Mouse (Mus musculus): Measurements from ENCODE around the gene Meiob.

The Meiob gene

DNA sequence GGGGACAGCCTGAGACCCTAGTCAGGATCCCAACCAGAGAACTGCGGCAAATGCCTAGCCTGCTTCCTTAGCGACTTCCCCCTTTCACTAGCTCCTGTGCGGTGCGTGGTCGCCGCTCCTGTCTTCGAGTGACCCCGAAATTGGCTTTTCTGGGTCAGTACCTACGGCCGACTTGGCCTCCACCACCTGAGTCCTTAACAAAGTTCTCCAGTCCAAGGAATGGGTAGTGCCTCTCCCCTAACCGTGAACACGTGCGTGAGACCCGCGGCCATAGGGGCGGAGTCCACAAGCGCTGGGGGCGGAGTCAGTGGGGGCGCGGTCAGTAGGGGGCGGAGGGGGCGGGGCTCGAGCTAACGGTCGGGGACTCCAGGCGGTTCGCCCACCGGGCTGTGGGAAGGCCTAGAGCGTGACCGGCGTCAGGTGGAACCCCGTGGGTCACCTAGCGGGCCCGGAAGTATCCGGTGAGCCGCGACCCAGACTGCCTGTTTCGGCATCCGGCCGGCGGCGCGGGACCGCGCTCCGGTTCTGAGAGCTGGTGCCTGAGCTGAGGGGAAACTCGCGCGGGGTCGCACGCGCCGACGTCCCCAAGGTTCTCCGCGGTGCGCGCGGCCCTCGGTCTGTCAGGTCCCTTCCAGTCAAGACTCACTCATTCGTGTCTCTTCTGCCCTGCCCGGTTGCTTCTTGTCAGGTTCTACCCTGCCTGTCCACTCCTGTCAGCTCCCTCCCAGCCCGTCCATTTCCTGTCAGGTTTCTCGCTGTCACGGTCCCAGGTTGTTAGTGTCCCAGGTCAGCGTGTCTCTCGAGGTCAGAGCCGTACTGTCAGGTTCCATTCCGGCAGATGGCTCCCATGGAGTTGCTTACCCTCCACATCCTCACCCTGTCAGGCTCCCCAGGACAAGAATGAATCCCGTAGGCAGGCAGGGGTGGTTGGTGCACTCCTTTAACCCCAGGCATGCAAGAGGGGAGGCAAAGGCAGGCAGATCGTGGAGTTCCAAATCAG is at the start of gene Meiob:
Gene Meiob, plus strand, starts transcription at position 338 of the 1,000 bp plus-strand sequence.
- no peak for DNase-seq (ENCODE audit: low spot score in 2 of 2)

DNA sequence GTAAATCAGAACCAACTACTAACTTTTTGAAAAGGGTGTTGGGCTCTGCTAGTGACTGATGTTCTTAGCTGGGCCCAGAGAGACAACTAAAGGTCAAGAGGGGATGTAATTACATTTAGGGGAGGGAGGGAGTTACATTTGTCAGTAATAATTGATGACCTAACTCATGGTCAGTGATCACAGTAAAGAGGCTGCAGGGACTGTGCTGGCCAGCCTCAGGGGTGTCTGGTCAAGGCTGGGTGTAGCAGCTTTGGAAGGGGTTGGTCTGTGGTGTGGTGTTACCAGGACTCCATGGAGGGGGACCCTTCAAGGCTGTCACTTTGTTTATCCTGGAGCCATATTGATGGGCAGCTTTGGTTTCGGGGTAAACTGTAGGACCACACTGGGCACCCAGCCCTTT is 46.7 kb upstream of the Meiob start:
- no peak for DNase-seq (ENCODE audit: low spot score in 2 of 2)

DNA sequence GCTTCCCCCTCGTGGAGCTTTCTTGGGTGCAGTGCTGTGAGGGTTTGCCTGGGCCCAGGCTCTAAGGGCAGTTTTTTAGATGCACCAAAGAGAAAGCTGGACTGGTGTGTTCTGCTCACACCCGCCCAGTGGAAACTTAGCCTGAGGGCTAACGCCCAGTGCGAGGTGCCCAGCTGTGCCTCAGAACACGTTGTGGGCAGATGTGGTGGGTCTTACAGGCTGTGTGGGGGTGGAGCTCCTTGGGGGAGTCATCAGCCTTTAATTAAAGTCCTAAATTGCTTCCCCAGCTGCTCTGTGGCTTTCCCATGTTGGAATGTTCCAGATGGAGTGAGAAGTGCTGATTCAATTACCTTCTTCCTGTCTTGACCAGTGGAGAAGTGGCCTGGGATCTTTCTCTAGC is 43.0 kb upstream of the Meiob start:
- DNase-seq (ENCODE audit: low spot score in 2 of 2), result no peak

DNA sequence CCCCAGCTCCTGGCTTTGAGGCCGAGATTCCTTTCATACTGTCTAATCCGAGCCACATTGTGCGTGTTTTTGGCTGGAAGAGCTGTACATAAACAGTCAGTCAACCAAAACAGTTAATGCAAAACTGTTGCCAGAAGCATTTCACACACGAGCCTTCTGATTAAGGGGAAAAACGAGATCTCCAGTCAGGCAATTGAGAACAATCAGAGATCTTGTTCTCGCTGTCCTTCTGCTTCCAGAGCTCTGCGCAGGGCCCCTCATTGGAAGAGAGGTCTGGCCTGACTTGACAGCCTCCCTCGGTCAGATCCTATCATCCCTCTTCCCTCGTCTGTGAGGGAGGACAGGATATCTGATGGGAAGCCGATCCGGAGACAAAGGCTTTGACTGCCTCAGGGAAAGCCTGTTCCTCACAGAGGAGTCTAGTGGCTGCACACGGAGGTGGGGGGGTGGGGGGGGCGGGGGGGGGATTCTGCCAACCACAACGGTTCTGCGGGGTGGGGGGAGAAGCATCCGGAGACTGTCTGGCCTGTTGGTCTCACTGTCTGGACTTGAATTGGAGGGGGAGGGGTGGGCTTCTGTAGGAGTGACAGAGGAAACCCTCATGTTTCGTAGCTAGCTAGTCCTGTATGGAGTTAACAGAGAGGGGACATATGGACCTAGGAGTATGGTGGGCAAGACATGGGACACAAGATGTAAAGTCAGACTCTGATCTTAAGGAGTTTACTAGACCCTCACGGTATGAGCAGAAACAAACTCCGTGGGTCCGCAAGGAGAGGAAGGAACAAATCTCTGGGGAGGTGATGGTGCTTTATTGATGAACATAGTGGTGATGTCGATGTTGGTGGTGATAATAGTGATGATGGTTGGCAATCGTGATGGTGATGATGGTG is 38.8 kb upstream of the Meiob start:
- no peak for DNase-seq (ENCODE audit: low spot score in 2 of 2)

DNA sequence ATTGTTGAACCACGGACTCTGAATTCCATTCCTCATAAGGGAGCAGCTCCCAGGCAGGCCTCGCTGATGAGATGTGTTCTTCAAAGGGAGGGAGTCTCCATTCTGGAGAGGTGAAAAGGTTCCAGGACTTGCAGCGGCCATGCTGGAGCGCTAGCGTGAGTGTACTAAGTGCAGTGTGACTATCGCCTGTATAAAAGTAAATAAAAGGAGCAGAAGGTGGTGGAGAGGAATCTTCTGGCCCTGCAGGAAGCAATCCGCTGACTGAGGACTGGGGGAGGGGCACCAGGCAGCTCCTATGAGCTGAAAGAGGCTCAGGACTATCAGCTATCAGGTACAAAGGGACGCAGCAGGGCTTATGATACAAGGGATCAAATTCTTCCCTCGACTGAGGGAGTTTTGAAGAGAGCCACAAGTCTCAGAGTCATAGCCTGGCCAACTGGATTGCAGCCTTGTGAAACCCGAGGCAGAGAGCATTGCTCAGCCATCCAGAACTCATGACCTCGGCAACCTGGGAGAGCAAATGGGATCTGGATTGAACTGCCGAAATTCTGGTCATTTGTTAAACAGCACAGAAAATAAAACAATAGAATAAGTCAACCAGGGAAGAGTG is 37.7 kb upstream of the Meiob start:
- no peak for DNase-seq (ENCODE audit: low spot score in 2 of 2)

DNA sequence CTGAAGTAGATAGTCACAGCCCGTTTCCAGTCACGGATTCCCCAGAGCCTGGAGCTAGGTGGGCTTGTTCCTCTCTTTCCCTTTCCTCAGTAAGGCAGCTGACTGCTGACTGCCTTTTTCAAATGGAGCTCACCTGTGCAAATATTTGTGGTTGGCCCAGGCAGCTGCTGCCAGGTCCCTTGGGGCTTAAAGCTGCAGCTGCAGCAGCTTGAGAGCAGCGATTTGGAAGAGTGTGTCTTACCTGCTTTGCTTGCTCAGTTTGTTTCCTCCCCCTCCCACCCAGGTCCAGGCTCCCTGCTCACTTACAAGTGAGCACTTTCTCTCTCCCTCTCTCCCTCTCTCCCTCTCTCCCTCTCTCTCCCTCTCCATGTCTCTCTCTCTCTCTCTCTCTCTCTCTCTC is 34.9 kb upstream of the Meiob start:
- no peak for DNase-seq (ENCODE audit: low spot score in 2 of 2)

DNA sequence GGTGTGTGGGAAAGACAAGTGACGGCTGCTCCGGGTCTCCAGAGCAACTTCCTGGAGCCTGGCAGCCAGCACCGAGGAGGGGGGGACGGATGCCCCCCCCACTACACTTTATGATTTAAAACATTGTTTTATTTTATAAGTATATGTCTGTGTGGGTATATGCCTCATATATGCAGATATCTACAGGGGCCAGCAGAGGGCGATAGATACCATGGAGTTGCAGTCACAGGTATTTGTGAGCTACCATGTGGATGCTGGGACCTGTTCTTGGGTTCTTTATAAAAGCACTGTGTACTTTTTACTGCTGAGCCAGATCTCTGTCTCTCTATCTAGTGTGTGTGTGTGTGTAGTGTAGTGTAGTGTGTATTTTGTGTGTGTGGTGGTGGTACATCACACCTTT is 30.8 kb upstream of the Meiob start:
- DNase-seq (ENCODE audit: low spot score in 2 of 2), result no peak

DNA sequence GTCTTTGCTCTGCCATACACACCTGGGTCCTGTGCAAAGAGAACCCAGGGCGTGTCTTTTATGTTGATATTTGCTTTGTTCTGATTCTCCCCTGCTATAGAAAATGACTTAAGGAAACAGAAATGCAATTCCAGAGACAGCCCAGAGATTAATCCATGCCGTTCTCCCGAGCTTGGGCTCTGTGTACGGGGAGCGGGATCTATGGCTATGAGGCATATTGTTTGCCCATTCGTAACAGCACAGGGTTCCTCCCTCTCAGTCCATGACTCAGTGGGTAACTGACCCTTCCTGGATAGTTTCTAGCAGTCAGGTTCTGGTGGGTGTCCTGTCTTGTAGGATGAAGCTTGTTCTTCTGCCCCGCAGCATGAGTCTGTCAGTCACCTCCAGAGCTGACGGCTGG is 28.9 kb upstream of the Meiob start:
- DNase-seq (ENCODE audit: low spot score in 2 of 2), result no peak

DNA sequence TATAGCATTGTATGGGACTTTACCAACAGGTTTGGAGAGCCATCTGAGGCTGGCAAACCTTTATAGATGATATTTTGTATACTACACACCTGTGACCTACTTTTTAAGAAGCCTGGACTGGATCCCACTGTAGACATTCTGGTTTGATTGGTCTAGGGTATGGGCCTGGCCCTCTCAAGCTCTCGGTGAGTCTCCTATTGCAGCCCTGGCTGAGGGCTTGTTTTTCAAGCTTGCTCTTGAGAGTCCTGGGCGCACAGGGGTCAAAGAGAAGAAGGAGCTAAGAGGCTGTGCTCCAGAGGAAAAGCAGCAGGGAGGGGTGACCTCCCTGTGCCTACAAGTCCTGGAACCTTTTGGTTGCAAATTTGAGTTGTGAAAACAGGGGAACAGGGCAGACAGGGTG is 27.0 kb upstream of the Meiob start:
- no peak for DNase-seq (ENCODE audit: low spot score in 2 of 2)

DNA sequence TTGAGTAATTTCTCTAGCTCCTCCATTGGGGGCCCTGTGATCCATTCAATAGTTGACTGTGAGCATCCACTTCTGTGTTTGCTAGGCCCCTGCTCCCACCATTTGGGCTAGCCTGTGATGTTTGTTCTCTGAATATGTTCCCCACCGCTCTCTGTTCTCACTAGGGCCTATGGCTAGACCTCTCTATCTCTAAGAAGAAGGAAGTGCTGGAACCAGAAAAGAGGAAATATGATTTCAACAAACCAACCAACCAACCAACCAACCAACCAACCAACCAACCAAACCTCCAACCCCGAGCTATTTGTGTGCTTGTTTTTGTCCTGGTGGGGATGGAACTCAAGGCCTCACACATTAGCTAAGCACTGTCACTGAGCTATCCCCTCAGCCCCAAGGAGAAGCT is 23.3 kb upstream of the Meiob start:
- no peak for DNase-seq (ENCODE audit: low spot score in 2 of 2)

DNA sequence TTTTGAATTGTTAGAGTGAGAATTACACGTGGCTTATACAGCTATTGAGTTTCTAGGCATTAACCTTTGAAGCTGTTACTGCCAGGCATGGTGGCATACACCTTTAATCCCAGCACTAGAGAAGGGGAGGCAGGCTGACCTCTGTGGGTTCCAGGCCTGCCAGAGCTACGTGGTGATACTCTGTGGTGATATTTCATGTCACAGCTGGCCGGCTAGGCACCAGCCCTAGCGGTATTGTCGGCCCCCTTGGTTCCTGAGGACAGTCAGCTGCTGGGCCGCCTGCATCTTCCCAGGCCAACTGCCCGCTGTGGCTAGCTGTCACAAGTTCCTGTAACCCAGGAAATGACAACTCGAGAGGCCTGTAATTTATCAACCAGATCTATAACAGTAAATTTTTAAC is 11.9 kb upstream of the Meiob start:
- DNase-seq (ENCODE audit: low spot score in 2 of 2), result no peak

DNA sequence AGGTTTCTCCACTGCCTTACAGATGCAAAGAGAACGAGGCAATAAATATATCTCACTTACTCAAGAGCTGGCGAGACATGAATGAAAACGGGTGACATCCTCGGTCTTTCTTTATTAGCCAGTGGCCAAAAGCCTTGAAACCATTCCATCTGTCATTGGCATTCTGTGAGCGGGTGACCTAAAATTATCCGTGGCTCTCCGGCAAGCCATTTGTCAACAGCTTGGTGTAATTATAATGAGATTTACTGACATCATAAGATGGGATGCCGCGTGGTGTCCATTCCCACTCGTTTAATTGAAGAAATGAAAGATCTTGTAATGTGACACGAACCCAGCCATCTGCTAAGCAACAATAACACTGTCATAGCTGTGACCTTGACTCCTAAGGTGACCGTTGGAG is 9.3 kb upstream of the Meiob start:
- no peak for DNase-seq (ENCODE audit: low spot score in 2 of 2)

DNA sequence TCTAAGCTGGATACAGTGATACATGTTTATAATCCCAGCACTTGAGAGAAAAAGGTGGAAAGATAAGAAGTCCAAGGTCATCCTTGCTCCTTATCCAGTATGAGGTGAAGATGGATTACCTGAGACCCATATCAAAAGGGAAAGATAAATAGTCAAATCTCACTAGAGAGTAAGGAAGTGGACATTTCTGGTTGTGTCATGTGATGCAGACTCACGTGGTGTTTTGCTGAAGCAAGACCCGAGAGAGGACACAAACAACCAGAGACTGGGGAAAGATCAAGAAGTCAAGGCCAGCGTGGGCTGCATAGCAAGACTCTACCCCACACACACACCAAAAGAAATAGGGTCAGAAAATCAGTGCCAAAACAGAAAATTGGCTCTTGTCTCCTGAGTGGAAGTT is 7.1 kb upstream of the Meiob start:
- DNase-seq (ENCODE audit: low spot score in 2 of 2), result no peak

DNA sequence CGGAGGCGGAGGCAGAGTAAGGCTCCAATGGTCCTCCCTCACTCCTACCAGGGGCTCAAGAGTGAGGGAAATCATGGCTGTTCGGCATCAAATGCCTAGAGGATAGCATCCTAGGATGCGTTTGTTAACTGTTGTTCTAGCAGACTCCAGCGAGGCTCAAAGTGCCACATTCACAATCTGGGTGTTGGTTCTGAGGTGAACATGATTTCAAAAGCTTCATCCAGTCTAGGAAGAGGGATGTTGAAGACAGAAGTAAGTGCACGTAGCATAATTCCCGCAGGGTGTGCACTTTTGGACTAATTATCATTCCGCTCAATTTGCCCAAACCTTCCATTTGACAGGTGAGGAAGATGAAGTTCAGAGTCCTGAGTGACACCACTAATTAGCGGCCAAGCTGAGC is 5.9 kb upstream of the Meiob start:
- DNase-seq (ENCODE audit: low spot score in 2 of 2), result no peak

DNA sequence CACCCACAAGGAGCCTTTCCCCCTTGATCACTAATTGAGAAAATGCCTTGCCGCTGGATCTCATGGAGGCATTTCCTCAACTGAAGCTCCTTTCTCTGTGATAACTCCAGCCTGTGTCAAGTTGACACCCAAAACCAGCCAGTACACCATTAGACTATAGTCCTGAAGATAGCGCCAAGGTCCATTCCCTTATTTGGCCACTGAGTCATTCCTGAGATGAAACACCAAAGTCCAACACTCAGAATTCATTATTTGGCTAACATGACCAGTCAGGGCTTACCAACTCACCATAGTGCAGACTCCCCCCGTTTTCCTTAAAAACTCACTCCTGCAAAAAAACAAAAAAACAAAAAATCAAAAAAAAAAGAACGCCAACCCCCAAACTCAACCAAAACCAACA is 4.6 kb upstream of the Meiob start:
- no peak for DNase-seq (ENCODE audit: low spot score in 2 of 2)

DNA sequence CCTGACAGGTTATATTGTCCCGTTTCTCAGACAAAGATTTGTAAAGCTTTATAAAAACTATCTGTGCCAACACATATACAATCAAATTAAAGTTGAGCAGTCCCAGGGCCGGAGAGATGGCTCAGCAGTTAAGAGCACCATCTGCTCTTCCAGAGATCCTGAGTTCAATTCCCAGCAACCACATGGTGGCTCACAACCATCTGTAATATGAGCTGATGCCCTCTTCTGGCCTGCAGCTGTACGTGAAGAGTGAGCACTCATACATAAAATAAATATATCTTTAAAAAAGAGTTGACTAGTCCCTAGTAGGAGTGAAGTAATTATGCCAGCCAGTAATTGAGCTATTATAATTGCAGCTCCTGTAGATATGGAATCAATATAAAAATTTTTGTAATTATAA is 3.6 kb upstream of the Meiob start:
- no peak for DNase-seq (ENCODE audit: low spot score in 2 of 2)

DNA sequence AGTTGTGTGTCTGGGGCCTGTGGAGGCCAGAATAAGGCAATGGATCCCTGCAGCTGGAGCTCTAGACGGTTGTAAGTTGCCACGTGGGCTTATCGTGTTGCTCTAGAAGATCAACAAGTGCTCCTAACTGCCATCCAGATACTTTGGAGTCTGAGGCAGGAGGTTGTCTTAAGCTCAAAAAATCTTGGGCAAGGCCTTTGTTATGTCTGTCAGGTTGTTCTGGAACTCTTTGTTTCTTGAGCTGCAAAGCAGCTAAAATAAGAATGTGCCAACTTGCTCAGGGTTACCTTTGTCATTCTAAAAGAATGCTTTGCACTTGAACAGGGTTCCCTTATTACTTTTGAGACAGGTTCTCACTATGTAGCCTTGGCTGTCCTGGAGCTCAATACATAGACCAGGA is 7.1 kb downstream of the Meiob start:
- DNase-seq (ENCODE audit: low spot score in 2 of 2), result no peak

DNA sequence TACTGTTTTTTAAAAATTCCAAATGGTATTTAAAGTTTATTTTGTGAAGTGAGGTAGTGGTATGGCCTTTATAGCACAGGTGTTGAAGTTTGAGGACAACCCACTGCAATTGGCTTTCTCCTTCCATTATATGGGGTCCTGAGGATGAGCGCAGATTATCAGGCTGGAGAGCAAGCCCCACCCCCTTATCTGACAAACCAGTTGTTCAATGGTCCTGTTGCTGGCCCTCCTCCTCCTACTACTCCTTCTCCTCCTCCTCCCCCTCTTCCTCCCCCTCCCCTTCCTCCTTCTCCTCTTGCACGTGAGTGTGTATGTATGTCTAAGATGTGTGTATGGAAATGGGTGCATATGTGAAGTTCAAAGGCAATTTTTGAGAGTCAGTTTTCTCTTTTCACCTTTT is 8.1 kb downstream of the Meiob start:
- no peak for DNase-seq (ENCODE audit: low spot score in 2 of 2)

DNA sequence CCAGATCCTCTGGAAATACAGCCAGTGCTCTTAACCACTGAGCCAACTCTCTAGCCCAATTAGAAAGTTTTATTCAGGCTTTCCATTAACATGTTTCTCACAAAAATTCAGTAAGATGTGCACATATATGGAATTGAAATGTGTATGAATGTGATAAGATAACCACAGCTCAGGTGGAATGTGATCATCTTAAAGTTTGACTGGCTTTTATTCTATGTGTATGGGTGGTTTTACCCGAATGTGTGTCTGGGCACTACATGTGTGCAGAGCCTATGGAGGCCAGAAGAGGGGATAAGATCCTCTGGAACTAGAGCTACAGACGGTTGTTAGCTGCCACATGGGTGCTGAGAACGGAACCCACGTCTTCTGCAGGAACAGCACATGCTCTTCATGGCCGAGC is 11.2 kb downstream of the Meiob start:
- no peak for DNase-seq (ENCODE audit: low spot score in 2 of 2)

DNA sequence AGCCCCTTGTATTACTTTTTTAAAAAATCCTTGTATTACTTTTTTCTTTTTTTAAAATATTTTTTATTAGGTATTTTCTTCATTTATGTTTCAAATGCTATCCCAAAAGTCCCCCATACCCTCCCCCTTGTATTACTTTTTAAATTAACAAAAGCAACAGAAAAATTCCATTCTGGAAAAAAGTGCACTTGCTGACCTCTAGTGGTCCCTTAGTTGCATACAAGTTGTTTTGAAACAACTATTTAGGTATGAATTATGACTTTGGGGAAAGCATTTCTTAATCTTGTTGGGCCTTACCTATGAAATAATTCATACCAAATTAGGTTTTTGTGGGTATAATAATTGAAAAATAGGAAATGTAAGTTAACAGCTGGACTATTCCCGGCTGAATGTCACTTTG is 13.4 kb downstream of the Meiob start:
- DNase-seq (ENCODE audit: low spot score in 2 of 2), result no peak

DNA sequence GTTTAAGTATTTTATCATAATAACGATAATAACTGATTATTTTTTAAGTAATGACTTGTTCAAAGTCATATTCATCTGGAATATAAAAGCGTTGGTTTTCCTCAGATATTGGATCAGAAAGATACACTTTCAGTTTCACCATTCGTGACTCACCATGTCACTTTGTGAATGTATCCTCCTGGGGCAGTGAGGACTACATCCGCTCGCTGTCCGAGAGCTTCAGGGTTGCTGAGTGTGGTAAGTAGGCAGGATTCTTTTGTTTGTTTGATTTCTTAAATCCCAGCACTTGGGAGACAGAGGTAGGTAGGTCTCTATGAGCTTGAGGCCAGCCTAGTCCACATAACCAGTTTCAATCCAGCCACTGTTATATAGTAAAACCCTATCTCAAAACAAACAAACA is 14.1 kb downstream of the Meiob start:
- no peak for DNase-seq (ENCODE audit: low spot score in 2 of 2)

DNA sequence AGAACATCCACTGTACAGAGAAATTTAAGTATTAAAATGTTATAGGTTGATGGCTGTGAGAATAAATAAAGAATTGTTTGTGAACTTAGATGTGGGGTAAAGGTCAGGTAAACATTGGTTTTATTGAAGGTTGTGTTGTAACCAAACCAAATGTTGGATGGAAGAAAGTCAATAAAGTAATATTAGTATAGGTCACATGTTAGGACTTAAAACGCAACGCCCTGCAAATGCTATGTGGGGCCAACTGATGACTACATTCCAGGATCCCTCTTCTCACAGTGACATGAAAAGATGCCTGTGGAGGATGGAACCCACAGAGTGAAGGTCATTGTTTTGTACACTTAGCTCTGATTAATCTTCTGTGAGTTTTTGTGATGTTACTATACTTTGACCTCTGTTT is 15.4 kb downstream of the Meiob start:
- no peak for DNase-seq (ENCODE audit: low spot score in 2 of 2)
